Mouse (Mus musculus) ES-E14 (cell line): Measurements from ENCODE around the gene Uqcr10.
"Not testable (repeated sequence)": the region's sequence is repeated elsewhere in the genome, so short reads cannot be mapped to it uniquely, and the experiment has no call there.

Experiments
- CHD2 ChIP-seq: IDR thresholded peaks from 2 replicates; pipeline ENCODE4 v1.6.1; 2014; ENCODE audit warnings: mild to moderate bottlenecking, low read depth, low read length, inconsistent platforms
- HCFC1 ChIP-seq: IDR thresholded peaks from 2 replicates; pipeline ENCODE4 v1.6.1; 2012; ENCODE audit warnings: low read length, inconsistent platforms, borderline replicate concordance; ENCODE audit not compliant: insufficient read depth
- ZC3H11A ChIP-seq: IDR thresholded peaks from 2 replicates; pipeline ENCODE4 v1.6.1; 2012; ENCODE audit warnings: low read depth, mild to moderate bottlenecking, inconsistent platforms, low read length, borderline replicate concordance
- ZNF384 ChIP-seq: IDR thresholded peaks from 2 replicates; pipeline ENCODE4 v1.6.1; 2012; ENCODE audit warnings: low read depth, low read length, inconsistent platforms

GRCm38 (mm10) chr11:4710188-4710587, 6.0 kb upstream of the Uqcr10 start:
- TF ChIP-seq ZNF384 = peak; percentile 80
- not testable (repeated sequence) for TF ChIP-seq ZC3H11A, CHD2, HCFC1
